Mouse (Mus musculus) thymus, postnatal 0 days (tissue): ENCODE data around the gene Gm10392. TPM values are rescaled to one million over a fixed set of nuclear protein-coding genes. Genes with fewer than 3 reads are reported as not detected.

Source experiments
- polyA plus RNA-seq: library from polyadenylated mRNA; unstranded; fragments of >200 nt; fragmentation: Nextera tagmentation; extraction: Ambion mirVana; gene quantifications from 2 replicates; pipeline ENCODE4 v1.2.1, GENCODE M21; 2015

The Gm10392 gene
- polyA plus RNA-seq, 1 experiment from 2014 or later = 5.5 TPM

Other genes with a start within 250 kb of the Gm10392 start
- not detected in 2 replicates for gene Coro6, start 56.8 kb downstream of the Gm10392 start, polyA plus RNA-seq
- gene Ankrd13b, start 29.5 kb downstream of the Gm10392 start, polyA plus RNA-seq = 3.1 TPM in 2 replicates
- gene Git1, start 25.6 kb downstream of the Gm10392 start, polyA plus RNA-seq = 5.8 and 6.7 TPM in 2 replicates
- 16.8 and 22.7 TPM in 2 replicates for gene Abhd15, start 4.1 kb downstream of the Gm10392 start, polyA plus RNA-seq
- gene Trp53i13, start 3.2 kb downstream of the Gm10392 start, polyA plus RNA-seq = 39.4 and 45.1 TPM in 2 replicates
- 12.9 and 16.7 TPM in 2 replicates for gene Taok1, start 88.6 kb upstream of the Gm10392 start, polyA plus RNA-seq
- gene Nufip2, start 167.0 kb upstream of the Gm10392 start, polyA plus RNA-seq = 3.8 and 5.2 TPM in 2 replicates
- 0.79 TPM in 1 of 2 replicates, not detected in the other for gene Cryba1, start 206.1 kb upstream of the Gm10392 start, polyA plus RNA-seq
- gene Myo18a, start 244.0 kb upstream of the Gm10392 start, polyA plus RNA-seq = 25.5 and 27.5 TPM in 2 replicates